Mouse (Mus musculus): ENCODE results near the gene Ddost. TPM values are rescaled to one million over a fixed set of nuclear protein-coding genes. Genes with fewer than 3 reads are reported as not detected.
A peak's percentile ranks its signal among the peaks of the same experiment; 100 is the strongest.

The Ddost gene
- total and polyA plus RNA-seq, 2 experiments from 2014 or later, result 146 to 163 TPM

DNA sequence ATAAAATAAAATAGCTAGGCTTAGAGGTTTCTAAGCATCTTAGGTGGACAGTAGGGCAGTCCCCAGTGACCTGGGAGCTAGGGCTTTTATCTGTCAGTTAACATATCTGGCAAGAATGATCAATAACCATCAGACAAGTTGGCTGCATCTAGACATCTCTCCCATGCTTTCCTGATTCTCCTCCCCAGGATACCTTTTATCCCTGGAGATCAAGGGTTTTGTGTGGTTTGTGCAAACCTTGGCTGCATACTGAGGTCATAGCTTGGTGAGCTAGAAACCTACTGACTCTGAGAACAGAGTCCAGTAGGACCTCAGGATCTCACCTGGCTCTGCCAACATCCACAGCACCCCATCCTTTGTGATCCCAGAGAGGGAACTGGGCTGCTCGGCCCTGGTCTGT is 42.8 kb downstream of the Ddost start:
- no peak overlapping the region for H3K4me2 ChIP-seq (ENCODE audit: low read depth, low read length)
- H3K27ac ChIP-seq (ENCODE audit: low read depth), result no peak overlapping the region
- 69% methylated on average over 1 of the region's 1 CpGs for WGBS
- no peak overlapping the region for H3K4me3 ChIP-seq (ENCODE audit: low read depth, low read length)
- peaks cover 16% of the 10 kb centered on the region; the same call in 1 of the 2 replicates for H3K4me1 ChIP-seq (ENCODE audit: control insufficient read depth, insufficient read depth)
- DNase-seq (ENCODE audit: low spot score) (no peak), ATAC-seq (ENCODE audit: insufficient read depth, low read depth) (no peak)
- 0 out of 2 replicates have a peak, but pooled peaks cover 2% of the 10 kb centered on the region for H3K9me3 ChIP-seq (replicated peaks; ENCODE audit: control insufficient read depth, low read length)
- H3K9ac ChIP-seq (replicated peaks; ENCODE audit: low read depth, low read length), result no peak overlapping the region
- no peaks in the 10 kb centered on the region for H3K27me3 ChIP-seq (ENCODE audit: control insufficient read depth, insufficient read depth, low read length)
- H3K36me3 ChIP-seq (replicated peaks; ENCODE audit: control insufficient read depth, insufficient read depth, low read length), result no peaks in the 10 kb centered on the region
- TF ChIP-seq CTCF (IDR thresholded peaks at IDR 0.05; ENCODE audit: low read depth), result no peak
- TF ChIP-seq EP300 (IDR thresholded peaks at IDR 0.05; ENCODE audit: low read depth), result no peak

- Histone ChIP-seq H3K4me2 (ENCODE audit: low read depth, low read length) (no peak overlapping the region), H3K9ac (replicated peaks; ENCODE audit: low read depth, low read length) (no peak overlapping the region), H3K4me1 (ENCODE audit: control insufficient read depth, insufficient read depth) (0 out of 2 replicates have a peak, but pooled peaks cover 9% of the 10 kb centered on the region), H3K4me3 (ENCODE audit: low read depth, low read length) (no peak overlapping the region), H3K9me3 (replicated peaks; ENCODE audit: control insufficient read depth, low read length) (0 out of 2 replicates have a peak, but pooled peaks cover 2% of the 10 kb centered on the region), H3K36me3 (replicated peaks; ENCODE audit: control insufficient read depth, insufficient read depth, low read length) (no peaks in the 10 kb centered on the region), H3K27me3 (ENCODE audit: control insufficient read depth, insufficient read depth, low read length) (no peaks in the 10 kb centered on the region), H3K27ac (ENCODE audit: low read depth) (no peak overlapping the region)
- 66% methylated on average over 7 of the region's 7 CpGs for WGBS
- DNase-seq (ENCODE audit: low spot score) (no peak), ATAC-seq (ENCODE audit: insufficient read depth, low read depth) (no peak)
- TF ChIP-seq CTCF (IDR thresholded peaks at IDR 0.05; ENCODE audit: low read depth), result no peak
- TF ChIP-seq EP300 (IDR thresholded peaks at IDR 0.05; ENCODE audit: low read depth), result no peak
Measured at GRCm38 (mm10) chr4:138348716-138349115, 44.2 kb downstream of the Ddost start.

DNA sequence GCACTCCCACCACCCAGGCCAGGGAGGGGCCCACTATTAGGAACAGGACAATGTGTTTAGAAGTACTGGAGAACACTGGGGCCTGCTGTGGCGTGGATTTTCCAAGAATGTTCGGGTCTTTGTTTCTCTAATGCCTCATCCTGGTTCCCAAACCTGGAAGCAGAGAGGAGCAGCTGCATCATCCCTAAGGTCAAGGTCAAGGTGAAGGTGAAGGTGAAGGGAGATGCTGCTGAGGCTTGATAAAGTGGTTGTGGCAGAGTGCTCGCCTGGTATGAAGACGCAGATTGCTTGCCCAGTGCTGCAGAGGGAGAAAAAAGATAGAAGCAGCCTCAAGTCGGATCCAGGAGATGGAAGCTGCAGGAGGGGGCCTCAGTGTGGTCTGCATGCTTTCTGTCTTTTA is 47.3 kb downstream of the Ddost start:
- H3K27ac ChIP-seq (ENCODE audit: low read depth), result no peak overlapping the region
- ATAC-seq (ENCODE audit: insufficient read depth, low read depth), result no peak
- DNase-seq (ENCODE audit: low spot score), result no peak
- no peaks in the 10 kb centered on the region for H3K27me3 ChIP-seq (ENCODE audit: control insufficient read depth, insufficient read depth, low read length)
- 0 out of 2 replicates have a peak, but pooled peaks cover 2% of the 10 kb centered on the region for H3K9me3 ChIP-seq (replicated peaks; ENCODE audit: control insufficient read depth, low read length)
- TF ChIP-seq EP300 (IDR thresholded peaks at IDR 0.05; ENCODE audit: low read depth) (no peak), CTCF (IDR thresholded peaks at IDR 0.05; ENCODE audit: low read depth) (no peak)
- no peak overlapping the region for H3K9ac ChIP-seq (replicated peaks; ENCODE audit: low read depth, low read length)
- WGBS, result 81% methylated on average over 5 of the region's 5 CpGs
- no peaks in the 10 kb centered on the region for H3K36me3 ChIP-seq (replicated peaks; ENCODE audit: control insufficient read depth, insufficient read depth, low read length)
- 0 out of 2 replicates have a peak, but pooled peaks cover 9% of the 10 kb centered on the region for H3K4me1 ChIP-seq (ENCODE audit: control insufficient read depth, insufficient read depth)
- no peak overlapping the region for H3K4me3 ChIP-seq (ENCODE audit: low read depth, low read length)
- H3K4me2 ChIP-seq (ENCODE audit: low read depth, low read length), result no peak overlapping the region

DNA sequence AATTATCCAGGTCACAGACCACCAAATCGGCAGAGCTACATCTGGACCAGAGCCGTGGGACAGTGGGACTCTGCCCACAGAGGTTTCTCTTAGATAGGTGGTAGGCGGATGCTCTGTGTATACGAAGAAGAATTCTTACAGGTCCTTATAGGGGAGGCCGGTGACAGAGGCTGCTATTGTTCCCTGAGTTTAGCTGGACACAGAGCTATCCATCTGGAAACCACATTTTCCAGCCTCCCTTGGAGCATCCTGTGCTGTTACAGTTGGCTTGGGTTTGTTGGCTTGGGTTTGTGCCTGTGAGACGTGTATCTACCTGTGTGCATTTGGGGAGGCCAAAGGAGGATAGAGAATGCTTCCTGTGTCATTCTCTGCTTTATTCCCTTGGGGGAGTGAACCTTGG is 48.2 kb downstream of the Ddost start:
- ATAC-seq (ENCODE audit: insufficient read depth, low read depth) (no peak), DNase-seq (ENCODE audit: low spot score) (no peak)
- no peak overlapping the region for H3K27ac ChIP-seq (ENCODE audit: low read depth)
- 0 out of 2 replicates have a peak, but pooled peaks cover 9% of the 10 kb centered on the region for H3K4me1 ChIP-seq (ENCODE audit: control insufficient read depth, insufficient read depth)
- TF ChIP-seq EP300 (IDR thresholded peaks at IDR 0.05; ENCODE audit: low read depth) (no peak), CTCF (IDR thresholded peaks at IDR 0.05; ENCODE audit: low read depth) (no peak)
- no peak overlapping the region for H3K4me3 ChIP-seq (ENCODE audit: low read depth, low read length)
- H3K9me3 ChIP-seq (replicated peaks; ENCODE audit: control insufficient read depth, low read length), result 0 out of 2 replicates have a peak, but pooled peaks cover 2% of the 10 kb centered on the region
- H3K9ac ChIP-seq (replicated peaks; ENCODE audit: low read depth, low read length), result no peak overlapping the region
- no peaks in the 10 kb centered on the region for H3K27me3 ChIP-seq (ENCODE audit: control insufficient read depth, insufficient read depth, low read length)
- 85% methylated on average over 6 of the region's 6 CpGs for WGBS
- no peaks in the 10 kb centered on the region for H3K36me3 ChIP-seq (replicated peaks; ENCODE audit: control insufficient read depth, insufficient read depth, low read length)
- no peak overlapping the region for H3K4me2 ChIP-seq (ENCODE audit: low read depth, low read length)

- Histone ChIP-seq H3K4me1 (ENCODE audit: control insufficient read depth, insufficient read depth) (0 out of 2 replicates have a peak, but pooled peaks cover 9% of the 10 kb centered on the region), H3K27ac (ENCODE audit: low read depth) (no peak overlapping the region), H3K36me3 (replicated peaks; ENCODE audit: control insufficient read depth, insufficient read depth, low read length) (no peaks in the 10 kb centered on the region), H3K4me3 (ENCODE audit: low read depth, low read length) (no peak overlapping the region), H3K27me3 (ENCODE audit: control insufficient read depth, insufficient read depth, low read length) (no peaks in the 10 kb centered on the region), H3K4me2 (ENCODE audit: low read depth, low read length) (no peak overlapping the region), H3K9me3 (replicated peaks; ENCODE audit: control insufficient read depth, low read length) (0 out of 2 replicates have a peak, but pooled peaks cover 2% of the 10 kb centered on the region), H3K9ac (replicated peaks; ENCODE audit: low read depth, low read length) (no peak overlapping the region)
- WGBS, result 47% methylated on average over 10 of the region's 10 CpGs
- DNase-seq (ENCODE audit: low spot score) (no peak), ATAC-seq (ENCODE audit: insufficient read depth, low read depth) (peak; percentile 64)
- TF ChIP-seq EP300 (IDR thresholded peaks at IDR 0.05; ENCODE audit: low read depth) (no peak), CTCF (IDR thresholded peaks at IDR 0.05; ENCODE audit: low read depth) (no peak)
Measured at GRCm38 (mm10) chr4:138353438-138354171, 49.1 kb downstream of the Ddost start.
